Mouse (Mus musculus) lung, adult 2 months (tissue): ENCODE measurements around the gene Gm42742.

ENCODE experiments used
- CTCF ChIP-seq: fragments of 200-500 bp; IDR thresholded peaks from 2 replicates; pipeline ENCODE4 v1.5.1; 2011; ENCODE audit warnings: mild to moderate bottlenecking, low read length, control low read depth; ENCODE audit not compliant: insufficient read depth
- POLR2A ChIP-seq: fragments of 200-500 bp; IDR thresholded peaks from 2 replicates; pipeline ENCODE4 v1.6.1; 2011; ENCODE audit warnings: low read depth, mild to moderate bottlenecking, control low read depth, low read length, borderline replicate concordance; ENCODE audit errors: extremely low read depth

GRCm38 (mm10) chr7:127020031-127020430, 866 bp downstream of the Gm42742 start:
- no peak for TF ChIP-seq POLR2A
- TF ChIP-seq CTCF, result no peak
